Mouse (Mus musculus) limb, embryonic 10.5 days (tissue): ENCODE results near the gene Adcy4. TPM values are rescaled to one million over a fixed set of nuclear protein-coding genes. Genes with fewer than 3 reads are reported as not detected.
A peak's percentile ranks its signal among the peaks of the same experiment; 100 is the strongest.
"Not testable (repeated sequence)": the region's sequence is repeated elsewhere in the genome, so short reads cannot be mapped to it uniquely, and the experiment has no call there.

ENCODE experiments used
- DNase-seq: peaks from one replicate; pipeline ENCODE4 v3.0.0-alpha.2; 2017; ENCODE audit warnings: low spot score
- H3K27ac ChIP-seq: fragments of 300-500 bp; sonication (generic); 2 replicates; pipeline ENCODE4 v1.5.1; 2016; ENCODE audit warnings: mild to moderate bottlenecking
- H3K27me3 ChIP-seq: fragments of 300-500 bp; sonication (generic); 2 replicates; pipeline ENCODE4 v1.6.1; 2016; ENCODE audit warnings: low read depth, mild to moderate bottlenecking; ENCODE audit not compliant: poor library complexity, severe bottlenecking
- H3K36me3 ChIP-seq: fragments of 300-500 bp; sonication (generic); 2 replicates; pipeline ENCODE4 v1.6.1; 2016; ENCODE audit warnings: mild to moderate bottlenecking, moderate library complexity
- H3K4me1 ChIP-seq: fragments of 300-500 bp; sonication (generic); 2 replicates; pipeline ENCODE4 v1.6.1; 2016
- H3K4me3 ChIP-seq: fragments of 300-500 bp; sonication (generic); 2 replicates; pipeline ENCODE4 v1.5.1; 2016; ENCODE audit warnings: mild to moderate bottlenecking, moderate library complexity
- H3K9me3 ChIP-seq: fragments of 300-500 bp; sonication (generic); replicated peaks from 2 replicates; pipeline ENCODE4 v1.6.1; 2016; ENCODE audit warnings: mild to moderate bottlenecking
- WGBS: fragments of 180-500 bp; shearing (Covaris S2); methylation state at CpG from one replicate; pipeline ENCODE4 v1.1.7; 2016; 5-methylcytosine and 5-hydroxymethylcytosine counted together
- polyA plus RNA-seq: library from polyadenylated mRNA; unstranded; fragments of >200 nt; fragmentation: Nextera tagmentation; extraction: Ambion mirVana; gene quantifications from 2 replicates; pipeline ENCODE4 v1.2.1, GENCODE M21; 2016

The Adcy4 gene
- polyA plus RNA-seq, 1 experiment from 2014 or later: 13.3 TPM

DNA sequence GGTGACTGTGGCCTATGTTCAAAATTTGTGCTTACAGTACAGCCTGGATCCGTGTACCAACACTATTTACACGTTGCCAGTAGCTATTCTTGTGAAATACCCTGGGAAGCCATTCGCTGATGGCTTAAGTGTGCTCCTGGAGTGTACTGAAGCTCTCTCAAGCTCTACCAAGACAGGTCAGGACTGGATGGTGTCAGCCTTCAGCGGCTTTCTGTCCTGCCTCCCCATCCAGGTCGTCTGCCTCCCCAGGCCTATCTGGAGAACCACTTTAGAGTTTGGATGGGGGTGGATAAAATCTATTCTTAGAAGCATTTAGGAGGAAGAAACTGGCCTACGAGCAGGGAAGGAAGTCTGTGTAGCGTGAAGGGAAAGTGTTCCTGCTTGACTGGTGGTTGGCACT, 20.7 kb downstream of the Adcy4 start:
- Histone ChIP-seq H3K4me1 (peaks cover 28% of the 10 kb centered on the region), H3K27ac (peak overlapping the region; percentile 91; the same call in 1 of the 2 replicates), H3K4me3 (0 out of 2 replicates have a peak overlapping the region, but pooled peaks have one; percentile 70), H3K27me3 (peaks cover 77% of the 10 kb centered on the region), H3K9me3 (no peaks in the 10 kb centered on the region), H3K36me3 (no peaks in the 10 kb centered on the region; the same call in 1 of the 2 replicates)
- no peak for DNase-seq
- WGBS: 70% methylated on average over 7 of the region's 7 CpGs

DNA sequence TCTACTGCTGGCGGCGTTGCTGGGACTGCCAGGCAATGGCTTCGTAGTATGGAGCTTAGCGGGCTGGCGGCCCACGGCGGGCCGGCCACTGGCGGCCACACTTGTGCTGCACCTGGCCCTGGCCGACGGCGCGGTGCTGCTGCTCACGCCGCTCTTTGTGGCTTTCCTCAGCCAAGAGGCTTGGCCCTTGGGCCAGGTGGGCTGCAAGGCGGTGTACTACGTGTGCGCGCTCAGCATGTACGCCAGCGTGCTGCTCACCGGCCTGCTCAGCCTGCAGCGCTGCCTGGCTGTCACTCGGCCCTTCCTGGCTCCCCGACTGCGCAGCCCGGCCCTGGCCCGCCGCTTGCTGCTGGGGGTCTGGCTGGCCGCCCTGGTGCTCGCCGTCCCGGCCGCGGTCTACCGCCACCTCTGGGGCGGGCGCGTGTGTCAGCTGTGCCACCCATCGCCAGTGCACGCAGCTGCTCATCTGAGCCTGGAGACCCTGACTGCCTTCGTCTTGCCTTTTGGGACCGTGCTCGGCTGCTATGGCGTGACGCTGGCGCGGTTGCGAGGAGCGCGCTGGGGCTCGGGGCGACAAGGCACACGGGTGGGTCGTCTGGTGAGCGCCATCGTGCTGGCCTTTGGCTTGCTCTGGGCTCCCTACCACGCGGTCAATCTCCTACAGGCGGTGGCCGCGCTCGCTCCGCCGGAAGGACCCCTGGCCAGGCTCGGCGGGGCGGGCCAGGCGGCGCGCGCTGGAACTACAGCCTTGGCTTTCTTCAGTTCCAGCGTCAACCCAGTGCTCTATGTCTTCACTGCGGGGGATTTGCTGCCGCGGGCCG, 21.7 kb downstream of the Adcy4 start:
- H3K27ac ChIP-seq: peak overlapping the region; percentile 91
- WGBS: 1% methylated on average over 77 of the region's 77 CpGs
- H3K4me3 ChIP-seq: peak overlapping the region; percentile 70

DNA sequence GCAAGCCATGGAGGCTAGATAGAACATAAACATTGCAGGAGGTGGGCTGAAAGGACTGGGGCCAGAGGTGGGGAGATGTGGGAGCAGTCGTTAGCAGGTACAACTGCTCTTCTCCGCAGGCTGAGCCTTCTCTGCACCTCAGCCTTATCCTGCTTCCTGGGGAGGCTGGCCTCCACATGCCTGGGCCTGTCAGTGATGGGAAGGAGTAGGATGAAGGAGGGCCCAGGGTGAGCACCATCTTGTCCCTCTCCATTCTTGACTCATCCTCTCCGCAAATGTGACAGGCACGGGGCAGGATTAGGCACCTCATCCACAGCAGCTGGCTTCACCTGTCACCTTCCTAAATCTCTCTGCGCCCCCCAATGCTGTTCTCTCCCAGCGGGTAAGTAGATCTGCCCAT, 22.7 kb downstream of the Adcy4 start, which contains the start of gene Ltb4r2:
Ltb4r2 (plus strand) TSS at position 266 of the 400 bp plus-strand sequence.
- Histone ChIP-seq H3K27me3 (peaks cover 57% of the 10 kb centered on the region), H3K4me1 (peaks cover 18% of the 10 kb centered on the region), H3K9me3 (no peaks in the 10 kb centered on the region), H3K4me3 (peak within 1 kb of the TSS; percentile 70), H3K27ac (peak within 1 kb of the TSS; percentile 91), H3K36me3 (peaks cover 8% of the 10 kb centered on the region)
- no peak for DNase-seq
- WGBS: 80% methylated on average over 6 of the region's 6 CpGs

More for the DNA sequence above, 21.7 kb downstream of the Adcy4 start:
- peak; percentile 82 for DNase-seq
- no peaks in the 10 kb centered on the region; the same call in 1 of the 2 replicates for H3K36me3 ChIP-seq
- H3K9me3 ChIP-seq: no peaks in the 10 kb centered on the region
- H3K4me1 ChIP-seq: peaks cover 19% of the 10 kb centered on the region
- H3K27me3 ChIP-seq: peaks cover 67% of the 10 kb centered on the region

DNA sequence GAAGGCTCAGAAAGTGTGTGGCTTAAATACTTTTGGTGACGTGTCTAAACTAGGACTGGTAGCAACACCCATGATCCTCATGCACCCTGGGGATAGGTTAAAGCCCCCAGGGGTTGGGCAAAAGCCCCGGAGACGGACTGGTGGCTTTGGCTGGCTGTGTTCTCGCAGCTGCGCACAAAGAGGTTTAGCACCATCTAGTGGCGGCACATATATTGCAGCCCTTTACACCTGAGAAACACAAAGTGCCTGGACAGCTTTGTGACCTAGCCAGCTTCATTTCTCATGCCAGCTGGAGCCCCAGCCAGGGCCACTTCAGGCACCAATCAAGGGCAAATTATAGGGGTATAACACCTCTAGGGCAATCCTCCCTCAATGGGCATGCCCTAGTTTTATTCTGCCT, 23.7 kb downstream of the Adcy4 start:
- Histone ChIP-seq H3K27me3 (peaks cover 47% of the 10 kb centered on the region), H3K36me3 (peaks cover 18% of the 10 kb centered on the region), H3K4me3 (peak overlapping the region; percentile 34), H3K4me1 (peaks cover 18% of the 10 kb centered on the region)
- H3K9me3 ChIP-seq, H3K27ac ChIP-seq: not testable (repeated sequence)
- WGBS: under 1% methylated on average over 6 of the region's 6 CpGs
- peak; percentile 88 for DNase-seq

DNA sequence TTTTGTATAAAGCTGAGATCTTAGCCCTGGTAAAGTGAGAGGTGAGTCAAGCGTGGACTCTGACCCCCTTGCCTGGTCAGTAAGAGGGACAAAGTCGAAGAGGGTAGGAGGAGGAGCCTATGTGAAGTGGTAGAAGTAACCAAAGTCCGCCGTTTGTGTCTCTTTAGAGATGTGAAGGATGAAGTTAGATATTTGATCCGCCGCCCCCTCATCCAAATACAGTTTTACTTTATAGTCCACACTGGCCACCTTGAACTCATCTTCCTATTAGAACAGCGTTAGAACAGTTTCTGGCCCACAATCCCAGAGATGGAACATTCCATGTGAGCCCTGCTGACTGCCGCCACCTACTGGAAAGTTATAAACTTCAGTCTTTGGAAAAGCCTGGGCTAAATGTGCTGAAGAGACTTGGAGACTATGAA, 25.5 kb downstream of the Adcy4 start, which contains the start of gene Cideb:
Cideb (minus strand) TSS at position 96 of the 422 bp plus-strand sequence.
- H3K27me3 ChIP-seq: peaks cover 29% of the 10 kb centered on the region
- no peak within 1 kb of the TSS for H3K4me3 ChIP-seq
- peaks cover 35% of the 10 kb centered on the region for H3K36me3 ChIP-seq
- no peak for DNase-seq
- WGBS: 18% methylated on average over 8 of the region's 8 CpGs
- H3K4me1 ChIP-seq: peaks cover 18% of the 10 kb centered on the region
- H3K9me3 ChIP-seq: no peaks in the 10 kb centered on the region
- no peak within 1 kb of the TSS for H3K27ac ChIP-seq

DNA sequence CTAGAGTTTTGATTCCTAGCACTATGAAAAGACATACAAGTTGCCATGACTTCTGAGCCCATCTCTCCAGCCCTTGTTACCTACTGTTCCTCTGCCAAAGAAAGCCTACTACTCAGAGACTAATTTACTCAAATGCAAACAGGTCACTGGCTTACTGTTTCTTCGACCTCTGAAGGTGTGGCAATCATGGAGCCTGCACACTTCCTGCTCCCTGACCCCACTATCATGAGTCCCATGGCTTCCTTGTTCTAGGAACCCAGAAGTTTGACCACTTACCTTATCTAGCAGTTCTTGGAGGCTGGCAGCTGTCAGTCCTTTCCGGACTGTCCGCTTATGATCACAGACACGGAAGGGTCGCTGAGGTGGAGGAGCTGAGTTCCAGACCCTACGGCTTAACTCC, 26.3 kb downstream of the Adcy4 start:
- Histone ChIP-seq H3K9me3 (no peaks in the 10 kb centered on the region), H3K27ac (no peak overlapping the region), H3K4me1 (peaks cover 15% of the 10 kb centered on the region), H3K4me3 (no peak overlapping the region), H3K27me3 (peaks cover 21% of the 10 kb centered on the region), H3K36me3 (peaks cover 44% of the 10 kb centered on the region)
- WGBS: 88% methylated on average over 6 of the region's 6 CpGs
- no peak for DNase-seq

DNA sequence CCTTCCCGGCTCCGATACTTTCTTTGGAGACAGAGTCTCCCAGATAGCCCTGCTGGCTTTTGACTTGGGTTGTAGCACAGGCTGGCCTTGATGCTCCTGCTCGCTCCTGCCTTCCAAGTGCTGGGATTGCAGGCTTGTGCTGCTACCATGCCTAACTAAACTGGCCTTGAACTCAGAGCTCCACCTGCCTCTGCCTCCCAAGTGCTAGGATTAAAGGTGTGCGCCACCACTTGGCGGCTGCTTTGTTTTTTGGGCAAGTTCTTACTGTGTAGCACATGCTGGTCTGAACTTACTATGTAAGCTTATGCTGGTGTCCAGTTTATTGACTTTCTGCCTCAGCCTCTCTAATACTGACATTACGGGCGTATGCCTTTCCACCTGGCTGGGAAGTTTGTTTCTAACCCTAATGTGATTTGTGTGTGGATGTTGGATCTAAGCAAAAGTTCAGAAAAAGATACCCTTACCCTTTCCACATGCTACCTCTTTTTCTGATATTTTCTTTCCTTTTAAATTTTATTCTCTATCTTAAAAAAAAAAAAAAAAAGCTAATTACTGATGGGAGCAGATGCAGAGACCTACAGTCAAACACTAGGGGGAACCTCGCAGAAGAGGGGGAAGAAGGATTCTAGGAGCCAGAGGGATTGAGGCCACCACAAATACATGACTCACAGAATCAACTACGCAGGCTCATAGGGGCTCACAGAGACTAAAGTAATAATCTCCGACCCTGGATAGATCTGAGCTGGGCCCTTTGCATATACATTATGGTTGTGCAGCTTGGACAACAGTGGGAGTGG, 36.6 kb downstream of the Adcy4 start:
- Histone ChIP-seq H3K27ac (no peak overlapping the region), H3K4me3 (peak overlapping the region; percentile 94; the same call in 1 of the 2 replicates), H3K9me3 (no peaks in the 10 kb centered on the region), H3K36me3 (peaks cover 55% of the 10 kb centered on the region), H3K27me3 (no peaks in the 10 kb centered on the region), H3K4me1 (peaks cover 31% of the 10 kb centered on the region)
- WGBS: 92% methylated on average over 10 of the region's 10 CpGs
- DNase-seq: no peak

DNA sequence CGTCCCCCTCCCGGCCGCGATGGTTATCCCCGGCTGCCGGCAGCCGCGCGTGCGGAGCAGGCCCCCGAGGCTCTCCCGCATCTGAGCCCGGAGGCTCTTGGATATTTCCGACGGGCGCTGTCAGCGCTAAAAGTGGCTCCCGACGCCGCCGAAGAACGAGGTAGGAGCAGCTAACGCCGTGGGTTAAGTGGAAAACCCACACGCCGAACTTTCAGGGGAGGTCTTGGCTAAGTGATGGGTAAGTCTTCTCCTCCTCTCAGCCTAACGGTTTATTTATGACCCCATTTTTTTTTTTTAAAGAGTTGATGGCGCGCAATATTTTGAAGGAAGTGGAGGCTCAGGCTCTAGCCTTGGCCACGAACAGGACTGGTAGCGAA, 38.0 kb downstream of the Adcy4 start:
- no peaks in the 10 kb centered on the region for H3K9me3 ChIP-seq
- H3K4me1 ChIP-seq: peaks cover 31% of the 10 kb centered on the region
- peak overlapping the region; percentile 87 for H3K27ac ChIP-seq
- no peak for DNase-seq
- under 1% methylated on average over 31 of the region's 31 CpGs for WGBS
- peaks cover 49% of the 10 kb centered on the region for H3K36me3 ChIP-seq
- peak overlapping the region; percentile 94 for H3K4me3 ChIP-seq
- no peaks in the 10 kb centered on the region for H3K27me3 ChIP-seq

DNA sequence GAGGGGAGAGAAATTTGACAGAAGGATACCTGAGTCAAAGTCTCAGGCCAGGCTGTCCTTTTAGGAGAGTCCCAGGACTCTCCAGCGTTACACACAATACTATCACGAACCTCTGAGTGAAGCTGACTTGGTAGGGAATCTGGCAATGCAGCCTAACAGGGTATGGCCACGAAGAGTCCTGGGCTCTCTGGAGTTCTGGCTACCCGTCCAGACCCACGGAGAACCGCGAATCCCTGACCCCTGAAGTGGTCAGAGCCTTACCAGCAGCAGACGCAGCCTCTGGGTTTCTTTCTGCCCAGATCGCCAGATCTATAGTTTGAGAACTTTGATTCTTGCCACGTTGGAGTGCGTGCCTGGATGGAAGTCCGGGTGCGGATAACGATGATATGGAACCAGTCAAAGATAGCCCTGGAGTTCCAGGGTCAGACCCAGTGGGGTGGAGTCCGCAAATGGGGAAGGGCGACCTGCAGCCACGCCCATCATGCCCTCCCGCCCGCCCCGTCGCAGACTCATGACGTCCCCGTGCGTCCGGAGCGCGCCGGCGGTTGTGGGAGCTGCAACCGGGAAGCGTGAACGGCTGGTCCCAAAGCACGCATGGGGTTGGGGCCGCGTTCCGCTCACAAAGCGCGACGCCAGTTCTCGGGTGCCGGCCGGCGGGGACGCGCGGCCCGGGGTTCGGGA, 38.6 kb downstream of the Adcy4 start, which contains the start of the genes Dhrs1 and Nop9:
Dhrs1 (minus strand) TSS at position 511 of the 681 bp plus-strand sequence.
Nop9 (plus strand) TSS at position 514 of the 681 bp plus-strand sequence.
- Histone ChIP-seq H3K4me3 (peak within 1 kb of the TSS; percentile 94), H3K27me3 (no peaks in the 10 kb centered on the region), H3K4me1 (peaks cover 31% of the 10 kb centered on the region), H3K27ac (peak within 1 kb of the TSS; percentile 87), H3K36me3 (peaks cover 49% of the 10 kb centered on the region), H3K9me3 (no peaks in the 10 kb centered on the region)
- peak; percentile 98 for DNase-seq
- WGBS: 2% methylated on average over 48 of the region's 48 CpGs

DNA sequence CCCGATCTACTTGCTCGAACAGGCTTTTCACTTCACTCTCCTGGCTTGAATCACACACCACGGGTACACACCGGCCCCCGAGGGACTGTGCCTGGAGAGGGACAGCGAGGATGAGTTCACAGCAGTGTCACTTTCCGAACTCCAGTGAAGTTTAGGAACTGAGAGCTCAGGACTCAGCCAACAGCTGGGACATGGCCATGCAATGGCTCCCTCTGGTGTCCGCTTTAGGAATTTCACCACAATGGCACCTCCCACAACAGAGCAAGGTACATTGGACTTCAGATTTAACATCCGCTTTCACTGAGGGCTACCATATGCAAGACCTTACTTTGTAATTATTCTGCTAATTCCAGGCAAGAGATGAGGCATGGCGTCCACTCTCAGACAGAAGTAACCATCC, 40.2 kb downstream of the Adcy4 start:
- H3K4me3 ChIP-seq: 0 out of 2 replicates have a peak overlapping the region, but pooled peaks have one; percentile 4
- no peak overlapping the region for H3K27ac ChIP-seq
- peaks cover 48% of the 10 kb centered on the region for H3K36me3 ChIP-seq
- H3K9me3 ChIP-seq: no peaks in the 10 kb centered on the region
- DNase-seq: peak; percentile 91
- WGBS: 24% methylated on average over 10 of the region's 10 CpGs
- no peaks in the 10 kb centered on the region for H3K27me3 ChIP-seq
- peaks cover 31% of the 10 kb centered on the region for H3K4me1 ChIP-seq

DNA sequence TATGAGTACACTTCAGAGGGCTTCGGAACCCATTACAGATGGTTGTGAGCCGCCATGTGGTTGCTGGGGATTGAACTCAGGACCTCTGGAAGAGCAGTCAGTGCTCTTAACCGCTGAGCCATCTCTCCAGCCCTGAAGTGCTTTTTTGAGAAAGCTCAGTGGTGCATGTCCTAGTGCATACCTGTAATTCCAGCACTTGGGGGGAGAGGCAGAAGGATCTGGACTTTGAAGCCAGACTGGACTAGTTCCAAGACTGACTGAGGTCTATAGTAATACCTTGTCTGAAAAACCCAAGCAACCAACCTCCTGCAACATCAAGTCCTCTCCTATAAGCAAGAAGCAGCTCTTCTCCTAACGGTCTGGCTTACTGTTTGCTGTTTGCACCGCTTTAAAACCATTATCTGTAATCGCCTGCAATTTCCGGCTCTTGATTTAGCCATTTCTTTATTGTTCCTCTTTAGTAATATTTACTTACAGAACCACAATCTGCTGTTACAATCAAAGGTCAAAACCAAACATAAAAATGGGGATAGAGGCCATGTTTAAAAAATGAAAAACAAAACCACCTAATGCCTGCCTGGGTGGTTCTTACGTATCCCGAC, 46.7 kb downstream of the Adcy4 start:
- Histone ChIP-seq H3K36me3 (peaks cover 32% of the 10 kb centered on the region), H3K4me1 (no peaks in the 10 kb centered on the region), H3K9me3 (no peaks in the 10 kb centered on the region), H3K27ac (no peak overlapping the region), H3K27me3 (no peaks in the 10 kb centered on the region), H3K4me3 (no peak overlapping the region)
- WGBS: 90% methylated on average over 9 of the region's 9 CpGs
- no peak for DNase-seq

DNA sequence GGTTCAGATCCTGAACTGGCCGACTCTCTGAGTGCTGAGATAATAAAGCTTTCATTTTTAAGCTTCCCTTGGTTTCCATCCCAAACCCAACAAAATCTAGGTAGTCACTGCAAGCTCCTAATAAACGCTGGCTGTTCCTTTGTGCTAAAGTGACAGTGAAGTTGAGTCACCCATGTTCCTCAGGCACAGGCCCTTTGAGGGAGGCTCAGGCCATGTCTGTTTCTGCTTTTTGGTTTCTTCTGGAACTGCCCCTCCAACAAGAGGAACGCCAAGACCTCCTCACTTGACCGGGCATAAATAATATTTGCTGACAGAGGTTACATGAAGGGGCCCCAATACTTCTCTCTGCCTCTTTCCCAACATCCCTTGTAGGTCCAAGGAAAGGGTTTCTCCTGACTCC, 48.1 kb downstream of the Adcy4 start:
- no peaks in the 10 kb centered on the region for H3K9me3 ChIP-seq
- no peak overlapping the region for H3K27ac ChIP-seq
- no peak for DNase-seq
- H3K4me1 ChIP-seq: no peaks in the 10 kb centered on the region
- H3K27me3 ChIP-seq: peaks cover 7% of the 10 kb centered on the region; the same call in 1 of the 2 replicates
- 93% methylated on average over 4 of the region's 4 CpGs for WGBS
- peaks cover 24% of the 10 kb centered on the region for H3K36me3 ChIP-seq
- no peak overlapping the region for H3K4me3 ChIP-seq
